Mouse (Mus musculus) hindbrain, embryonic 16.5 days (tissue): ENCODE data around the gene Morn1. TPM values are rescaled to one million over a fixed set of nuclear protein-coding genes. Genes with fewer than 3 reads are reported as not detected.

Experiments used
- ATAC-seq: fragments of 200-750 bp; cut with Nextera tagmentation; 2 replicates; pipeline ENCODE4 v1.8.0; 2017; ENCODE audit warnings: moderate TSS enrichment, moderate library complexity
- H3K27ac ChIP-seq: fragments of 300-500 bp; sonication (generic); 2 replicates; pipeline ENCODE4 v1.5.1; 2014; ENCODE audit warnings: low read depth, mild to moderate bottlenecking, control low read depth, low read length, moderate library complexity
- H3K27me3 ChIP-seq: fragments of 300-500 bp; sonication (generic); replicated peaks from 2 replicates; pipeline ENCODE4 v1.6.1; 2014; ENCODE audit warnings: low read length; ENCODE audit not compliant: control insufficient read depth, insufficient read depth
- H3K36me3 ChIP-seq: fragments of 300-500 bp; sonication (generic); 2 replicates; pipeline ENCODE4 v1.6.1; 2014; ENCODE audit warnings: mild to moderate bottlenecking, low read length, moderate library complexity, mixed read lengths; ENCODE audit not compliant: control insufficient read depth, insufficient read depth
- H3K4me1 ChIP-seq: fragments of 300-500 bp; sonication (generic); 2 replicates; pipeline ENCODE4 v1.6.1; 2014; ENCODE audit warnings: low read depth, low read length; ENCODE audit not compliant: control insufficient read depth, insufficient read depth
- H3K4me2 ChIP-seq: fragments of 300-500 bp; sonication (generic); 2 replicates; pipeline ENCODE4 v1.6.1; 2014; ENCODE audit warnings: mild to moderate bottlenecking, low read length, control low read depth, moderate library complexity
- H3K4me3 ChIP-seq: fragments of 300-500 bp; sonication (generic); 2 replicates; pipeline ENCODE4 v1.5.1; 2014; ENCODE audit warnings: mild to moderate bottlenecking, low read length, control low read depth, moderate library complexity
- H3K9ac ChIP-seq: fragments of 300-500 bp; sonication (generic); 2 replicates; pipeline ENCODE4 v1.6.1; 2014; ENCODE audit warnings: low read depth, mild to moderate bottlenecking, control low read depth, low read length, moderate library complexity
- H3K9me3 ChIP-seq: fragments of 300-500 bp; sonication (generic); 2 replicates; pipeline ENCODE4 v1.6.1; 2014; ENCODE audit warnings: mild to moderate bottlenecking, low read length, moderate library complexity; ENCODE audit not compliant: control insufficient read depth
- WGBS: fragments of 180-500 bp; shearing (Covaris S2); extraction: QIAGEN DNeasy Blood & Tissue Kit; methylation state at CpG from one replicate; pipeline ENCODE4 v1.1.7; 2014; 5-methylcytosine and 5-hydroxymethylcytosine counted together
- polyA plus RNA-seq: library from polyadenylated mRNA; unstranded; fragments of >200 nt; fragmentation: Nextera tagmentation; extraction: Ambion mirVana; gene quantifications from 2 replicates; pipeline ENCODE4 v1.2.1, GENCODE M21; 2015

Gene Morn1
- polyA plus RNA-seq, 1 experiment from 2014 or later, result 9.5 TPM

DNA sequence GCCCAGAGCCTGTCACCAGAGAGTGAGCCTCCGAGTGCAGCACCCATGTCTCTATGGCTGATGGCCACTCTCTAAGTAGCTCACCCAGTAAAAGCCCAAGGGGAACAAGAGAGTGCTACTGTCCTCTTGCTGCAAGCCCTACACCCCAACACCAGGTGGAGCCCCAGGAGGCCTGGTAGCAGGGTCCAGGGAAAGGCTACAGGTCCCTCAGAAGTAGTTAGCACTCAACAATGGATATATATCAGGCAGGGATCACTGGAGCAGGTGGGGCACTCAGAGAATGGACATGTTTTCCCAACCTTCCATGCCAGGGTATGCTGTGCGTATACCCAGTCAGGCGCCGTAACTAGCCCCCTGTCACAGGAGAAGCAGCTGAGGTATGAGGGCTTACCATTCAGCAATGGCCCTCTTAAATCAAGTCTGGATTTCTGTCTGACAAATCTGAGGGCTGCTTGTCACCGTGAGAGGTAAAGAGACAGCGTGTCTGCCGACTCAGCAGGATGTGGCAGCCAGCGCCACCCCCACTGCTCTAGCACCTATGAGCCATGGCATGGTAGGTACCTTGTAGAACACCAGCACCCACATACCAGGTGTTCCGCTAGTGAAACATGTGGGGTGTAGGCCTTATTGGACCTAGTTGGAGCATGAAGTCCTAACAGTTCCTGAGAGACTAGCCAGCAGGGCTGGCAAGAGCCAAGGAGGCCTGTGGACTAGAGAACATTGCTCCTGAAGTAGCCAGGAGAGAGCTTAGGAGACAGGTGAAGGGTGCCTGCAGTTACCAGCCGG lies 42.9 kb downstream of the Morn1 start:
- no peak for ATAC-seq
- Histone ChIP-seq H3K36me3 (no peaks in the 10 kb centered on the region), H3K4me1 (peaks cover 29% of the 10 kb centered on the region), H3K9ac (peak overlapping the region; percentile 25; the same call in 1 of the 2 replicates), H3K9me3 (no peaks in the 10 kb centered on the region), H3K4me2 (no peak overlapping the region), H3K4me3 (no peak overlapping the region), H3K27ac (no peak overlapping the region; the same call in 1 of the 2 replicates), H3K27me3 (no peaks in the 10 kb centered on the region)
- WGBS, result 91% methylated on average over 10 of the region's 10 CpGs

DNA sequence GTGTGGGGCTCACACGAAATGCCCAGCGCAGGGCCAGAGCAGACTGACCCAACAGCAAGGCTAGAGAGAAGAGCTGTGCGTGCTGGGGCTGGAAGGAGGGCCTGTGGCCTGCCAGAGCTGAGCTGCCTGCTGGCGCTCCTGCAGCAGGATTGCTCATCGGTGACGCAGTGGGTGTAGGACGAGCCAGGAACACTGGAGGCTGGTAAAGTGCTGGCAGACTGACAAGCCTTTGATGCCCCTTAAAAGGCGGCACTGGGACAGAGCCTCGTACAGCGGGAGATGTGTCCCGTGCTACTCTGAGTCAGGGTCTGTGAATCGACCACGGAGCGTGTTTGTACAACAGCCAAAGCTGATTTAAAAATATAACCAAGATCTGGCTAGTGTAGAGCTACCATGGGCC lies 43.6 kb downstream of the Morn1 start:
- Histone ChIP-seq H3K9me3 (no peaks in the 10 kb centered on the region), H3K9ac (peak overlapping the region; percentile 25; the same call in 1 of the 2 replicates), H3K4me3 (no peak overlapping the region), H3K4me2 (no peak overlapping the region), H3K4me1 (peaks cover 29% of the 10 kb centered on the region), H3K36me3 (no peaks in the 10 kb centered on the region), H3K27me3 (no peaks in the 10 kb centered on the region), H3K27ac (peak overlapping the region; percentile 70)
- WGBS, result 51% methylated on average over 14 of the region's 14 CpGs
- ATAC-seq, result peak; percentile 77

DNA sequence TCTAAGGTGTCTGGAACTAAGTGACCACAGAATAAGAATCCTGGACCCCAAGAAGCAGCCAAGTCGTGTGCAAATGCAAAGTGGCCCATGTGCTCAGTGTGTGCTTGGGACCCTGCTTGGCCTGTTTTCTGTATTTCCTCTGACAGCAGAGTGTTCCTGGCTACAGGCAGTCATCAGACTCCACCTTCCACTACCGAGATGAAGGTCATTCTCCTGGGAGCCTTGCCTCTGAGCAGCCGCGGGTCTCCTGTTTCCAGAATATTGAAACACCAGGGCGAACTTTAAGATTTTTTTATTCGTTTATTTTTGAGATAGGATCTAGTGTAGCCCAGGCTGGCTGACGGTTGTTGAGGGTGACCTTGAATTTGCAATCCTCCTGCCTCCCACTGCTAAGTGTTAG lies 44.2 kb downstream of the Morn1 start:
- no peak for ATAC-seq
- Histone ChIP-seq H3K4me1 (peaks cover 29% of the 10 kb centered on the region), H3K4me3 (no peak overlapping the region), H3K4me2 (no peak overlapping the region), H3K9ac (no peak overlapping the region), H3K9me3 (no peaks in the 10 kb centered on the region), H3K27ac (peak overlapping the region; percentile 70; the same call in 1 of the 2 replicates), H3K27me3 (no peaks in the 10 kb centered on the region), H3K36me3 (no peaks in the 10 kb centered on the region)
- 72% methylated on average over 7 of the region's 7 CpGs for WGBS

DNA sequence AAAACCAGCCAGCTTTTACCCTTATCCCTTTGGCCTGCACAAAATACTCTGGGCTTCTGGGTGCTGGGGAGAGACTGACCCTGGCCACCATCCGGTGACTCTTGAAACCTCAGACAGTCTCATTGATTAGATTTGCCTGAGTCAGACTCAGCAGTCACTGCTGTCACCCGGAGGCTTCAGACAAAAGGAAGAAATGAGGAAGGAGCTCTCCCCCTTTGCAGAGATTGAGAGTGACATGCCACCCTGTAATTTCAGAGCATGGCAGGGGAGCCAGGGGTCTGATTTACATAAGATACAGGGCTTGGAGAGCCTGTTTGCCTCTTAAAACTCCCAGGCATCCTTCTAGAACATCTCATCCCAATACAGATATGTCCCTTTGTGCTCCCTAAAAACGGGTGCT lies 46.8 kb downstream of the Morn1 start:
- ATAC-seq, result no peak
- 42% methylated on average over 3 of the region's 3 CpGs for WGBS
- no peaks in the 10 kb centered on the region for H3K36me3 ChIP-seq
- peaks cover 24% of the 10 kb centered on the region for H3K4me1 ChIP-seq
- no peaks in the 10 kb centered on the region for H3K9me3 ChIP-seq
- no peaks in the 10 kb centered on the region for H3K27me3 ChIP-seq
- H3K4me3 ChIP-seq, result no peak overlapping the region
- H3K9ac ChIP-seq, result no peak overlapping the region
- H3K27ac ChIP-seq, result no peak overlapping the region; the same call in 1 of the 2 replicates
- no peak overlapping the region for H3K4me2 ChIP-seq

DNA sequence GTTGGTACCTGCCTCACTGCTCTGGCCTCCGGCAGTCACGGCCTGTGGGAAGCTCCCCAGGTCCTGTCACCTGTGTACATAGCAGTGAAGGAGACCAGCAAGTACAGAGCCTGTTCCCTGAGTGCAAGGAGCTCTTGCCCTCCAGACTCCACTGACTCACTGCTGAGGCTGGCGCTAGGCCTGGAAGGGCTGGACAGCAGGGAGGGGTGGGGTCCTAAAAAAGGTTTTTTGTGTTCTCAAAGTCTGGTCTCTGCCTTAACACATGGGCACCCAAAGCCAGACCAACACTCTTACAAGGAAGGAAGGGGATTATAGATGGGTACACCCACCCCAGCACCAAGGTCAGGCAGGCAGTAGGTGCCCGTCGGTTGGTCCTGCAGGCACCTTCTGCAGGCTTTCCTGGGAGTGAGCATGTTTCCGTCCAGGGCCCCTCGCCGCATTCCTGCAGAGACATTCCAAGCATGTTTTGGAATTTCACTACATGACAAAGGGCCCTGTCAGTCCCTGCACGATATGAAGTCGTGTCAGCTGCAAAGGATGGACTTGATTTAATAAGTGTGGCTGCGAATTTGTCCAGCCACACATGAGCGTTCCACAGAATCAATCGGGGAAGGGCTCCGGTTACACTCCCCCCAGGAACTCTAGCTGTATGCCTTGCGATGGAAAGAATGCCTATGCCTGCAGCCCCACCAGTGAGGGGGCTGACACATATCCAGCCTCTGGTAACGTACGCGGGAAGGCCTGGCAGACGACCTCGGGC lies 47.5 kb downstream of the Morn1 start:
- H3K27me3 ChIP-seq, result no peaks in the 10 kb centered on the region
- 30% methylated on average over 20 of the region's 20 CpGs for WGBS
- H3K4me3 ChIP-seq, result no peak overlapping the region
- H3K9me3 ChIP-seq, result no peaks in the 10 kb centered on the region
- H3K4me1 ChIP-seq, result peaks cover 24% of the 10 kb centered on the region
- no peak for ATAC-seq
- H3K9ac ChIP-seq, result peak overlapping the region; percentile 20; the same call in 1 of the 2 replicates
- H3K27ac ChIP-seq, result no peak overlapping the region
- no peak overlapping the region for H3K4me2 ChIP-seq
- H3K36me3 ChIP-seq, result no peaks in the 10 kb centered on the region

DNA sequence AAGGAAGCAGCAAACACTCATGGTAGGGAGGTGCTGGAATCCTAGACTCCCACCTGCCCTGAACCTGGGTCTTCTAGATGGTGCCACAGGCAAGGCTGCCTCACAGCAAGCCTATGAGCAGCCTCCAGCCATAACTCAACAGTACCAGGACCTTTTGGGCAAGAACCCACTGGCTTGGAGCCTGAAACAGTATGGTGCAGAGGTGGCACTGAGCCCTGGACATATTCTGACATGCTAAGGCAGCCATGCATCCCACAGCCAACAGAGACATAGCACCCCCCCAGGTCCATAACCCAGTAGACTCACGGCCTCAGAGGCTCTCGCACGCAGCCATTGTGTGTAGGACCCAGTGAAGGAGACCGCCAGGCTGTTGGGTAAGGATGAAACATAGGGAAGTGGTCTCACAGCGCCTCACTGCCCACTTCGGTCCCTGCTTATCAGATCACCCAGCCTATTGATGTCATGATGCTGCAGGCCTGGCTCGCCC lies 48.4 kb downstream of the Morn1 start:
- H3K4me2 ChIP-seq, result no peak overlapping the region
- WGBS, result 76% methylated on average over 7 of the region's 7 CpGs
- no peak overlapping the region for H3K9ac ChIP-seq
- no peak overlapping the region for H3K27ac ChIP-seq
- no peaks in the 10 kb centered on the region for H3K9me3 ChIP-seq
- no peaks in the 10 kb centered on the region for H3K27me3 ChIP-seq
- no peak overlapping the region for H3K4me3 ChIP-seq
- peaks cover 19% of the 10 kb centered on the region for H3K4me1 ChIP-seq
- no peak for ATAC-seq
- H3K36me3 ChIP-seq, result no peaks in the 10 kb centered on the region

DNA sequence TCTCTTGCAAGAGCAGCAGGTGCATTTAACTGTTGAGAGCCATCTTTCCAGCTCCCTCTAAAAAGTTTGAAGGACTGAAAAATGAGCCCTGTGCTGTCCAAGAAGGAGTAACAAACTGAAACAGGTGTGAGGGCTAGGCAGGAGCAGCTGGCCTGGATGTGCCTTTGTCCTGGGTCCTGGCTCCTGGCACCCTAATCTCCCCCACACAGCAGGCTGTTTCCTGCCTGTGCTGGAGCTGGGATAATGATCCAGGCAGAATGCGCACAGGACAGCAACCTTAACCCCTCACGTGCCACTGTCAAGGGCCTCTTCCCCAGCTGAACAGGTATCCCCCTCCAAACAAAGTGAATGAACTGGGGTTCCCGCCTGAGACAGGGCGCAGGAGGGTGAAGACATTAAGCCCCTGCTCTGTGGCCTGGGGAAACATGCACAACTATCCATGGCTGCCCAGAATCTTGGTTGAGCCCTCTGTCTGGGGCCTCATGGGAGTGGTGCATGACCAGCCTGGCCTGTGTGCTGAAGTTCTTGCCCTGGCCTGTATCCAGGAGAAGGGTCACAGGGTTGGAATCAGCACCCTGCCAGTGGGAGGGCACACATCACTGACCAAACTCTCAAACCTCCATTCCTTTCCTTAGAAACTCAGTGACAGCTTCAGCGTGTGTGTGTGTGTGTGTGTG lies 49.7 kb downstream of the Morn1 start:
- Histone ChIP-seq H3K27ac (no peak overlapping the region), H3K36me3 (no peaks in the 10 kb centered on the region), H3K9ac (no peak overlapping the region), H3K4me2 (no peak overlapping the region), H3K4me3 (no peak overlapping the region), H3K4me1 (peaks cover 10% of the 10 kb centered on the region), H3K9me3 (no peaks in the 10 kb centered on the region), H3K27me3 (no peaks in the 10 kb centered on the region)
- WGBS, result 62% methylated on average over 5 of the region's 5 CpGs
- ATAC-seq, result no peak

DNA sequence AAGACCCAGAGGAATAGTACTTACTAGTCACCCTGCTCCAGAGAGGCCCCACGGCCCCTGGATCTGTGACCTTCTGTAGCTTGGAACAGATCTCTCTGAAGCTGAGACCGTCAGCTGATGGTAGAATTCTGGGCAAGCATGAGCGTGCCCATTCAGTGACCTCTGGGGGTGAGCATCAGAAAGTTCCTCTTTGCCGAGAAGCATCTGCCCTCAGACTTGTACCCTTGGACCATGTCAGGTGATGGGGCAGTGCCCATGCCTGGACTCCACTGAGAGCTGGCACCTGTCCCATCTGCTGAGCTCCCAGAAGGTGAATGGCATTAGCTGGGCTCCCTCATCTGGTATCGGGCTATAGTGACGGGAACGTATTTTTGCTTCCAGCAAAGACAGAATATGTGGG lies 51.5 kb downstream of the Morn1 start:
- 70% methylated on average over 7 of the region's 7 CpGs for WGBS
- H3K4me2 ChIP-seq, result no peak overlapping the region
- H3K4me1 ChIP-seq, result peaks cover 10% of the 10 kb centered on the region
- no peak for ATAC-seq
- H3K4me3 ChIP-seq, result no peak overlapping the region
- no peaks in the 10 kb centered on the region for H3K27me3 ChIP-seq
- no peaks in the 10 kb centered on the region for H3K9me3 ChIP-seq
- H3K9ac ChIP-seq, result no peak overlapping the region
- H3K36me3 ChIP-seq, result no peaks in the 10 kb centered on the region
- no peak overlapping the region for H3K27ac ChIP-seq

DNA sequence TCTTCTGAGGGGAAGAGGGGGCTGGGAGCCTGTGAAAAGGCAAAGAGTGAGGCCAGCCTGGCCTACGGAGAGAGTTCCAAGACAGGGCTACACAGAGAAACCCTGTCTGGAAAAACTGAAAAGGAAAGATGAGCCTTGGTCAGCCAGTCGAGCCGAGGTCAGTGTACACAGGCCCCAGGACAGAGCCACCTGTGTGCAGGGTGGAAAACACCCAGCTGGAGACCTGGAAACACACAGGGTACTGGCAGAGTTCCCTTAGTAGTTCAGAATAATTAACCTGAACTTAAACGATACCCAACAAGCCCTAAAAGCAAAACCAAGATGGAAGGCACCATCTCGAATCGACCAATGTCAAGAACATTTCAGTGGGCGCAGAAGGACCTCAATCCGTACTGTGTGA lies 52.1 kb downstream of the Morn1 start:
- Histone ChIP-seq H3K27ac (no peak overlapping the region), H3K9ac (no peak overlapping the region), H3K27me3 (no peaks in the 10 kb centered on the region), H3K36me3 (no peaks in the 10 kb centered on the region), H3K4me1 (peaks cover 12% of the 10 kb centered on the region), H3K9me3 (no peaks in the 10 kb centered on the region), H3K4me3 (no peak overlapping the region), H3K4me2 (no peak overlapping the region)
- 82% methylated on average over 8 of the region's 8 CpGs for WGBS
- no peak for ATAC-seq
